Mouse (Mus musculus) ES-E14 (cell line): ENCODE measurements around the gene Prpf4b.

Experiments
- CHD2 ChIP-seq: IDR thresholded peaks from 2 replicates; pipeline ENCODE4 v1.6.1; 2014; ENCODE audit warnings: mild to moderate bottlenecking, low read depth, low read length, inconsistent platforms
- HCFC1 ChIP-seq: IDR thresholded peaks from 2 replicates; pipeline ENCODE4 v1.6.1; 2012; ENCODE audit warnings: low read length, inconsistent platforms, borderline replicate concordance; ENCODE audit not compliant: insufficient read depth
- MAFK ChIP-seq: IDR thresholded peaks from 2 replicates; pipeline ENCODE4 v1.6.1; 2014; ENCODE audit warnings: mild to moderate bottlenecking, low read depth, low read length, inconsistent platforms; ENCODE audit not compliant: insufficient read depth
- ZC3H11A ChIP-seq: IDR thresholded peaks from 2 replicates; pipeline ENCODE4 v1.6.1; 2012; ENCODE audit warnings: low read depth, mild to moderate bottlenecking, inconsistent platforms, low read length, borderline replicate concordance

GRCm38 (mm10) chr13:34857526-34857925 is 17.6 kb upstream of the Prpf4b start:
- TF ChIP-seq ZC3H11A (no peak), CHD2 (no peak), HCFC1 (no peak), MAFK (no peak)
